Comparison of ENCODE assay signal across 8 mouse cellular contexts in the genomic region with DNA sequence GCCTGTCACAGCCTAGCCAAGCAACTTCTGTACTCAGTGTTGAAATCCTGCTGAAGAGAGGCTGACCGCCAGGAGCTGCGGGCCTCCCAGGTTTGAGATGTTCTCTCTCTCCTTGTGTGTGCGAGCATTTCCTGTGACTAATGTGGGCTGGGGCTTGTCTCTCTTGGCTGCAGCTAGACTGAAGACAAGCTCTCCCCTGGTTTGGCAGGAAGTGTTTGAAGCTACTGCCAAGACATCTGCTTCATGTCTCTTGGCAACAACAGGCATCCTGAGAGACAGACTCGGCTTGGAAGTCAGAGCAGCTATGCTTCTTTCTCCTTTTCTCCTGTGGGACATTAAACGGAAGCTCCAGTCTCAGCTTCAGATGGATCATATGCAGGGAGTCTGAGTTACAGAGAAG. TPM values are rescaled to one million over a fixed set of nuclear protein-coding genes. Genes with fewer than 3 reads are reported as not detected.
DNase-seq lines count a peak whose midpoint lies in the region; ATAC-seq lines count a peak whose summit lies in the region.

No protein-coding gene starts in this region.

- DNase-seq in 416B (ENCODE audit: low read depth): peak; percentile 93
- DNase-seq in adrenal gland, adult 2 months: peak; percentile 86
- peak; percentile 82 for DNase-seq in fibroblast of lung, adult 2 months (ENCODE audit: low read depth)
- peak; percentile 67 to 88 for DNase-seq in kidney, postnatal 25 days
- DNase-seq in ovary, postnatal 14 days (ENCODE audit: low spot score): peak; percentile 62

- no peak overlapping the region for H3K9ac ChIP-seq in heart, embryonic 14.5 days (ENCODE audit: low read length)
- no peak overlapping the region for H3K9ac ChIP-seq in liver, embryonic 15.5 days

- H3K36me3 ChIP-seq in heart, embryonic 14.5 days (ENCODE audit: control insufficient read depth, insufficient read depth, low read length): no peaks in the 10 kb centered on the region
- no peaks in the 10 kb centered on the region for H3K36me3 ChIP-seq in liver, embryonic 15.5 days (replicated peaks)

- no peak overlapping the region for H3K4me3 ChIP-seq in heart, embryonic 14.5 days (ENCODE audit: control insufficient read depth in 1 of 2, insufficient read depth in 1 of 2, low read depth in 1 of 2, low read length in 2 of 2)
- H3K4me3 ChIP-seq in liver, embryonic 15.5 days (replicated peaks): no peak overlapping the region

- no peaks in the 10 kb centered on the region for H3K27me3 ChIP-seq in heart, embryonic 14.5 days (ENCODE audit: control insufficient read depth, insufficient read depth, low read length)
- H3K27me3 ChIP-seq in liver, embryonic 15.5 days: no peaks in the 10 kb centered on the region

- peak overlapping the region; percentile 45 to 63; a peak in 3 of 4 replicates for H3K27ac ChIP-seq in heart, embryonic 14.5 days (replicated peaks in 1 of 2; ENCODE audit: control insufficient read depth in 1 of 2, insufficient read depth in 1 of 2, low read depth in 2 of 2, low read length in 2 of 2)
- H3K27ac ChIP-seq in liver, embryonic 15.5 days (replicated peaks): no peak overlapping the region

- ATAC-seq in heart, embryonic 14.5 days (ENCODE audit: insufficient number of reproducible peaks, insufficient read depth, low FRiP score, low read depth): peak; percentile 84
- ATAC-seq in liver, embryonic 15.5 days (ENCODE audit: insufficient read depth): 0 out of 2 replicates have a peak, but pooled peaks have one; percentile 25
- ATAC-seq in erythroblast, adult 5-6 weeks (replicated peaks; ENCODE audit: low FRiP score, poor library complexity, severe bottlenecking): no peak

- no peak overlapping the region for H3K4me2 ChIP-seq in heart, embryonic 14.5 days (ENCODE audit: low read length)
- H3K4me2 ChIP-seq in liver, embryonic 15.5 days: no peak overlapping the region

- WGBS in heart, embryonic 14.5 days: 28% methylated on average over 5 of the region's 5 CpGs
- 25% methylated on average over 5 of the region's 5 CpGs for WGBS in liver, embryonic 15.5 days (ENCODE audit: insufficient replicate concordance)

- no peaks in the 10 kb centered on the region for H3K9me3 ChIP-seq in heart, embryonic 14.5 days (ENCODE audit: control insufficient read depth, low read length)
- no peaks in the 10 kb centered on the region for H3K9me3 ChIP-seq in liver, embryonic 15.5 days (replicated peaks)

- H3K4me1 ChIP-seq in heart, embryonic 14.5 days (ENCODE audit: control insufficient read depth in 2 of 2, insufficient read depth in 2 of 2, low read length in 2 of 2): peaks cover 9 to 19% of the 10 kb centered on the region in 2 experiments
- no peaks in the 10 kb centered on the region; the same call in 1 of the 2 replicates for H3K4me1 ChIP-seq in liver, embryonic 15.5 days (replicated peaks)

RNA-seq across cellular contexts. Expression of gene Hs1bp3, which starts 44.2 kb away (rescaled TPM):
- total RNA-seq in adrenal gland, adult 2 months (2021): 10 to 100 TPM; 13.8 to 22.0 TPM
- 20.6 and 22.7 TPM in 2 replicates for polyA plus RNA-seq in adrenal gland, adult 2 months (2012; rRNA removed)
- polyA plus RNA-seq in heart, embryonic 14.5 days (2014; fragmentation: Nextera tagmentation; extraction: Ambion mirVana): 10.5 and 11.1 TPM in 2 replicates
- 4.0 and 4.3 TPM in 2 replicates for polyA plus RNA-seq in liver, embryonic 15.5 days (2015; fragmentation: Nextera tagmentation; extraction: Ambion mirVana)
- 1.5 TPM in 1 of 2 replicates, not detected in the other for total RNA-seq in erythroblast, adult 5-6 weeks (2015; ENCODE audit: low replicate concordance)
- 1.1 and 1.8 TPM in 2 replicates for total RNA-seq in erythroblast, adult 5-6 weeks (2017; ENCODE audit: low replicate concordance)

RNA-seq across cellular contexts. Expression of gene Gdf7, which starts 55.7 kb away (rescaled TPM):
- not detected for total RNA-seq in adrenal gland, adult 2 months (2021)
- 0.20 and 0.31 TPM in 2 replicates for polyA plus RNA-seq in adrenal gland, adult 2 months (2012; rRNA removed)
- not detected in 2 replicates for polyA plus RNA-seq in heart, embryonic 14.5 days (2014; fragmentation: Nextera tagmentation; extraction: Ambion mirVana)
- polyA plus RNA-seq in liver, embryonic 15.5 days (2015; fragmentation: Nextera tagmentation; extraction: Ambion mirVana): not detected in 2 replicates
- total RNA-seq in erythroblast, adult 5-6 weeks (2015; ENCODE audit: low replicate concordance): not detected in 2 replicates
- not detected in 2 replicates for total RNA-seq in erythroblast, adult 5-6 weeks (2017; ENCODE audit: low replicate concordance)
